Mouse (Mus musculus) cerebellum, postnatal 25 days (tissue): ENCODE measurements around the gene Syt9.

Experiments
- DNase-seq, 2 experiments: peaks; one replicate each; pipeline ENCODE4 v3.0.0; 2021; ENCODE audit warnings: mixed read lengths in 2 of 2

Gene Syt9

GRCm38 (mm10) chr7:107370232-107371125, at the start of gene Syt9:
Gene Syt9, plus strand, starts transcription at chr7:107370728.
- DNase-seq: peak; percentile 83 to 88

GRCm38 (mm10) chr7:107339013-107339412, 31.5 kb upstream of the Syt9 start:
- no peak for DNase-seq

GRCm38 (mm10) chr7:107339560-107340057, 30.9 kb upstream of the Syt9 start:
- DNase-seq: no peak

- no peak for DNase-seq
Observed at GRCm38 (mm10) chr7:107340221-107340620, 30.3 kb upstream of the Syt9 start.

- DNase-seq: no peak
Observed at GRCm38 (mm10) chr7:107341519-107342190, 28.9 kb upstream of the Syt9 start.

GRCm38 (mm10) chr7:107349201-107349600, 21.3 kb upstream of the Syt9 start:
- DNase-seq: no peak

- no peak for DNase-seq
Observed at GRCm38 (mm10) chr7:107362153-107362552, 8.4 kb upstream of the Syt9 start.

- DNase-seq: no peak
Observed at GRCm38 (mm10) chr7:107362634-107363033, 7.9 kb upstream of the Syt9 start.

- peak in 1 of 2 experiments; percentile 69 for DNase-seq
Observed at GRCm38 (mm10) chr7:107371126-107371920, 795 bp downstream of the Syt9 start.

GRCm38 (mm10) chr7:107380562-107380961, 10.0 kb downstream of the Syt9 start:
- DNase-seq: no peak

- DNase-seq: no peak
Observed at GRCm38 (mm10) chr7:107389604-107390003, 19.1 kb downstream of the Syt9 start.

- no peak for DNase-seq
Observed at GRCm38 (mm10) chr7:107392749-107393148, 22.2 kb downstream of the Syt9 start.

- peak; percentile 95 to 98 for DNase-seq
Observed at GRCm38 (mm10) chr7:107400061-107400799, 29.7 kb downstream of the Syt9 start.

- peak in 1 of 2 experiments; percentile 45 for DNase-seq
Observed at GRCm38 (mm10) chr7:107403261-107403660, 32.7 kb downstream of the Syt9 start.

GRCm38 (mm10) chr7:107414928-107415327, 44.4 kb downstream of the Syt9 start:
- peak; percentile 55 to 63 for DNase-seq

- DNase-seq: no peak
Observed at GRCm38 (mm10) chr7:107417043-107417850, 46.7 kb downstream of the Syt9 start.

GRCm38 (mm10) chr7:107437381-107437780, 66.9 kb downstream of the Syt9 start:
- no peak for DNase-seq

- DNase-seq: no peak
Observed at GRCm38 (mm10) chr7:107444579-107444978, 74.1 kb downstream of the Syt9 start.

GRCm38 (mm10) chr7:107454660-107455059, 84.1 kb downstream of the Syt9 start:
- DNase-seq: peak in 1 of 2 experiments; percentile 26

GRCm38 (mm10) chr7:107455118-107455521, 84.6 kb downstream of the Syt9 start:
- DNase-seq: peak; percentile 48 to 60

- peak; percentile 46 to 49 for DNase-seq
Observed at GRCm38 (mm10) chr7:107461167-107461566, 90.6 kb downstream of the Syt9 start.
